Mouse (Mus musculus): ENCODE results near the gene Bglap2. TPM values are rescaled to one million over a fixed set of nuclear protein-coding genes. Genes with fewer than 3 reads are reported as not detected.

Bglap2 gene
- polyA plus RNA-seq (2015; fragmentation: Illumina TruSeq; extraction: RNeasy Lipid Tissue Mini Kit (QIAGEN cat#74804); ENCODE audit: insufficient read depth, low read depth, low replicate concordance) = not detected

DNA sequence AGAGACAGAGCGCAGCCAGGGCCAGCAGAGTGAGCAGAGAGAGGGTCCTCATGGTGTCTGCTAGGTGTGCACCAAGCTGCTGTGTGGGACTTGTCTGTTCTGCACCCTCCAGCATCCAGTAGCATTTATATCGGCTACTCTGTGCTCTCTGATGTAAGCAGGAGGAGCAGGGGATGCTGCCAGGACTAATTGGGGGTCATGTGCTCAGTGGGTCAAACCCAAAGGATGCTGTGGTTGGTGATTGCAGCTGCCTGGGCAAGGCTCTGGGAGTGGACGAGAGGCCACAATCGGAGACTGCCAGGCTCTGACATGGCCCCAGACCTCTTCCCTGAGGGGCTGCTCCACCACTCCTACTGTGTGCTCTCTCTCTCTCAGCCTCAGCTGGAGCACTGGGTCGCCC lies at the start of gene Bglap2:
Gene Bglap2 (minus strand): TSS at position 101 of the 400 bp plus-strand sequence.

DNA sequence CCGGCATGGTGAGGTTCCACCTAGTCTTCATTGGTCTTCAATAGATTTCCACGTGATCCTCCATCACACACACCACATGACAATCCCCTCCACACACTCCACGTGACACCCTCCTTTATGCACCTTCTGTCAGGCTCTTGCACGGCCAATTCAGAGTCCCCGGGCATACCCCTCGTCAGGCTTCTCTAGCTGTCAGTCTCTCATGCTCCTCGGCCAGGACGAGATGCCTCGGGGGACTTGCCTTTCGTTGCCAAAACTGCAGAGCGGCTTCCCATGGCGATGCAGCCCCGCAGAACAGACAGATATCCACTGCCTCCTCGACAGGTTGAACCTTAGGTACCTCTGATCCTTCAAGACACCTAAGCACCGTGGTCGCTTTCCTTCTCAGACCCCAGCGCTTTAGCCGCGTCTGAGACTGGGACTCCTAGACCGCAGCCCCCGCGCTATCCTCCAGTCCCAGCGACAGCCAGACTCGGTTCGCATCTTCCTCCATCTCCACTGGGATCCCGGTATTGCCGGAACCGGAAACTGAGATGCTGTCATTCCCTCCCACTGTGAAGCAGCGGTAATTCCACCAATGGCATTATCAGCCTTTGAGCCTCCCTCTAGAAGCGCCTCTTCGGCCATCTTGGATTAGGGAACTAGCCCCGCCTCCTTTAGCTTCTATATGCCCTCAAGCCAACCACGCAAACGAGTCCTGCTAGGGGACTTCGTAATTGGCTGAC lies 46.3 kb upstream of the Bglap2 start, which contains the start of gene Slc25a44:
Gene Slc25a44 (minus strand): TSS at position 535 of the 725 bp plus-strand sequence.

DNA sequence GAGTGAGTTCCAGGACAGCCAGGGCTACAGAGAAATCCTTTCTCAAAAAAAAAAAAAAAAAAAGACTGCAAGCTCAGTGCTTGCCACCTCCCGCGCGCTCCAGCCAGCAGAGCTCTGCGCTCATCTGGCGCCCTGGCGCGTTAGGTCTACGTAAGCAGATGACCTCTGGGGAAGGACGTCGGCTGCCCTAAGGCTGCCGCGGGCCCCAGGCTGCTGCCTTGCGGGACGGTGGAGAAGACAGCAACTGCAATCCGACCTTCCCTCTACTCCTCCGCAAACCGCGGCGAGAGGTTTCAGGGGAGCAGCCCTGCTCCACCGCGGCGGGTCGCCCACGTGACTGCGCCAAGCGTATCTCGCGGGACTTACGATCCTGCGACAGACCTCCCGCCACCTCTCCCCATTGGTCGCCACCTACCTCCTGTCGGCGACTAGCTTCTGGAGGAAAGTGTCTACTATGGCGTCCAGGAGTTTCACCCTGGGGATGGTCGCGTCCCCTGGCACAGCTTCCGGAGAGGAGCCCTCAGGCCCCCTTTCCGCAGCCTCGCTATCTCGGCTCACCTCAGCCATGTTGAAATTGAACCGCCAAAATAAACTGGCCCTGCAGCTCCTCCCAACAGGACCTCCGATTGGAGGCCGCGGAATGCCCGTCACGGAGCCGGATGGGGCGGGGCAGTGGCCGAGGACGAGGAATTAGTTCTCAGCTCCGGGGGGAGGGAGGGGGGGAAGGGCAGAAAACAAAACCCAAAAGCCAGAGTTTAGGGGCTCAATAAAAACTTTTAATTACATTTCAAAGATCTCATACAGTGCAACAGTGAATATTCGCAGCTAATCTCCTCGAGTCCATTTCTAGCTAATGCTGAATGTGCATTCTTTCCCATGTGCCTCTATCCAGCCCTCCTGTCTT lies 31.5 kb upstream of the Bglap2 start, which contains the start of gene Pmf1:
Gene Pmf1 (minus strand): TSS at position 591 of the 904 bp plus-strand sequence.

DNA sequence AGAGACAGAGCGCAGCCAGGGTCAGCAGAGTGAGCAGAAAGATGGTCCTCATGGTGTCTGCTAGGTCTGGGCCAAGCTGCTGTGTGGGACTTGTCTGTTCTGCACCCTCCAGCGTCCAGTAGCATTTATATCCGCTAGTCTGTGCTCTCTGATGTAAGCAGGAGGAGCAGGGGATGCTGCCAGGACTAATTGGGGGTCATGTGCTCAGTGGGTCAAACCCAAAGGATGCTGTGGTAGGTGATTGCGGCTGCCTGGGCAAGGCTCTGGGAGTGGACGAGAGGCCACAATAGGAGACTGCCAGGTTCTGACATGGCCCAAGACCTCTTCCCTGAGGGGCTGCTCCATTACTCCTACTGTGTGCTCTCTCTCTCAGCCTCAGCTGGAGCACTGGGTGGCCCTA lies 5.9 kb upstream of the Bglap2 start, which contains the start of gene Bglap:
Gene Bglap (minus strand): TSS at position 101 of the 400 bp plus-strand sequence.

DNA sequence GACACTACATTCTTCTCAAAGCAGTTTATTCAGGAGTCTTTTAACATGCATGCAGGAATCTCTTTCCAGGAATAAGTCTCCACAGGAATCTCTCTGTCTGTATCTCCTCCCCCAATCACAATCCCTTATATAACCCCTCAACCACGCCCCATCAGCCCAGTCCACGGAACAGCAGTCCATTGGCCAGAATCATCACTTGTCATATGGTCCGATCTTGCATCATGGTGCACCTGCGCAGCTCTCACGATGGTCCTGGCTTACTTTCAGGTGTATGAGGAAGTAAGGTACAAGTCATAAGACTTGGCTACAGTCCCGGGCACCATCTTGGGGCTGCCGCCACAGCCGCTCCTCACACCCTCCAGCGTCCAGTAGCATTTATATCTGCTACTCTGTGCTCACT lies 5.9 kb downstream of the Bglap2 start, which contains the start of gene Bglap3:
Gene Bglap3 (minus strand): TSS at position 101 of the 400 bp plus-strand sequence.

DNA sequence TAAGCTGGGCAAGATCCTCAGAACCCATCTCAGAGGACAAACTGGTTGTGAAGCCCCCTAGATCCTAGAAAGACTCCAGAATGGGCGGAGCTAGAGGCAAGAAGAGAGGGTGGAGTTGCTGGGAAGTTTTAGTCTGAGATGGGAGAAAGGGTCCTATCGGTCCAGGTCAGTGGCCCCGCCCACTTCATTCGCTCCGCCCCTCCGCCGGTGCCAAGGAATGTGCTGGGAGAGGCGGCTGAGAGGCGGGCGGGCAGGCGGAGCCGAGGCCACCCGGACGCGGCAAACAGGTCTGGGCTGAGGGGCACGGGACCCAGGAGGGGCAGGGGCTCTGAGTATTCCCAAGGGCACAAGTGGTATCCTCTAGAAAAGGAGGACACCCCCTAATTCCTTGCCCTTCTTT lies 14.2 kb downstream of the Bglap2 start, which contains the start of gene Paqr6:
Gene Paqr6 (plus strand): TSS at position 248 of the 400 bp plus-strand sequence.

DNA sequence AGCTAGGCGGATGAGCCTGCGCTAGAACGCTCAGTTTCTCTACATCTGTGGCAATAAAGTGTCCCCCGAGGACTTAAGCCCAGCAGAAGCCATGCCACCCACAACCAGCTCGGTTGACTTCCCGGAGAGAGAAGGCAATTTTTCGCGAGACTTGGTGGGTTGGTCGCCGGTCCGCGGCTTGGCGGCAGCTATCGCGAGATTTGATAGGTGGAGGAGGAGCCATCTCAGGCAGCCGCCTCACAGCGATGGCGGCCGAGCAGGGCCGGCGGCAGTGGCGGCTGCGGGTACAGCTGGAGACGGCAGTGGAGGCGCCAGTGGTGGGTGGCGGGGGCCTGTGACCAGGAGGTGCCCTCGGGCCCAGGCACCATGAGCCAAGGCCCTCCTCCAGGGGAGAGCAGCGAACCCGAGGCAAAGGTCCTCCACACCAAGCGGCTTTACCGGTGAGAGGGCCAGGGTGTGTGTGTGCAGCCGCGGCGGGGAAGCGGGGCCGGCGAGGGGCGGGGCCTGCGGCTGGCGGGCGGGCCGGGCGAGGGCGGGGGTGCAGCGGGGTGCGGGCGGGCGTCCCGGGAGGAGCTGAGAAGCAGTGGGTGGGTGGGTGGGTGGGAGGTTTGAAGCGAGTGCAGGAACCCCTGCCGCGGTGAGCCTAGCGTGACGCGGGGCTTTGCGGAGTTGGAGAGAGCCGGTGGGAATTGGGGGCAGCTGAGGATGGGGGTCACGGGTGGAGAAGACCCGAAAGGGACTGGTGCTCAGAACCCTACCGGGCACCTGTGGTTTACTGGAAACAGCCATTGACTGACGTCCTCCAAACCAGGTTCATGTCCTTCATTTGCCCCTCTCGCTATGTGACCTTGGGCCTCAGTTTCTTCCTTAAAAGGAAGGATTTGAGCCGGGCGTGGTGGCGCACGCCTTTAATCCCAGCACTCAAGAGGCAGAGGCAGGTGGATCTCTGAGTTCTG lies 42.2 kb downstream of the Bglap2 start, which contains the start of the genes Tmem79 and Smg5:
Gene Tmem79 (minus strand): TSS at position 91 of the 956 bp plus-strand sequence.
Gene Smg5 (plus strand): TSS at position 203 of the 956 bp plus-strand sequence.

Other genes starting within 250 kb of the Bglap2 start
- 22.1 TPM for gene Mef2d, start 236.3 kb downstream of the Bglap2 start, polyA plus RNA-seq (2015; fragmentation: Illumina TruSeq; extraction: RNeasy Lipid Tissue Mini Kit (QIAGEN cat#74804); ENCODE audit: insufficient read depth, low read depth, low replicate concordance)
- not detected for gene Rhbg, start 124.0 kb downstream of the Bglap2 start, polyA plus RNA-seq (2015; fragmentation: Illumina TruSeq; extraction: RNeasy Lipid Tissue Mini Kit (QIAGEN cat#74804); ENCODE audit: insufficient read depth, low read depth, low replicate concordance)
- not detected for gene Gm38392, start 91.5 kb downstream of the Bglap2 start, polyA plus RNA-seq (2015; fragmentation: Illumina TruSeq; extraction: RNeasy Lipid Tissue Mini Kit (QIAGEN cat#74804); ENCODE audit: insufficient read depth, low read depth, low replicate concordance)
- gene Tsacc, start 81.7 kb downstream of the Bglap2 start, polyA plus RNA-seq (2015; fragmentation: Illumina TruSeq; extraction: RNeasy Lipid Tissue Mini Kit (QIAGEN cat#74804); ENCODE audit: insufficient read depth, low read depth, low replicate concordance) = 6.5 TPM
- 53.2 TPM for gene Cct3, start 81.6 kb downstream of the Bglap2 start, polyA plus RNA-seq (2015; fragmentation: Illumina TruSeq; extraction: RNeasy Lipid Tissue Mini Kit (QIAGEN cat#74804); ENCODE audit: insufficient read depth, low read depth, low replicate concordance)
- gene Glmp, start 53.7 kb downstream of the Bglap2 start, polyA plus RNA-seq (2015; fragmentation: Illumina TruSeq; extraction: RNeasy Lipid Tissue Mini Kit (QIAGEN cat#74804); ENCODE audit: insufficient read depth, low read depth, low replicate concordance) = 33.7 TPM
- 0.63 TPM for gene Tmem79, start 42.6 kb downstream of the Bglap2 start, polyA plus RNA-seq (2015; fragmentation: Illumina TruSeq; extraction: RNeasy Lipid Tissue Mini Kit (QIAGEN cat#74804); ENCODE audit: insufficient read depth, low read depth, low replicate concordance)
- 19.8 TPM for gene Smg5, start 42.4 kb downstream of the Bglap2 start, polyA plus RNA-seq (2015; fragmentation: Illumina TruSeq; extraction: RNeasy Lipid Tissue Mini Kit (QIAGEN cat#74804); ENCODE audit: insufficient read depth, low read depth, low replicate concordance)
- 3.1 TPM for gene Paqr6, start 14.1 kb downstream of the Bglap2 start, polyA plus RNA-seq (2015; fragmentation: Illumina TruSeq; extraction: RNeasy Lipid Tissue Mini Kit (QIAGEN cat#74804); ENCODE audit: insufficient read depth, low read depth, low replicate concordance)
- 24.3 TPM for gene Bglap3, start 6.0 kb downstream of the Bglap2 start, polyA plus RNA-seq (2015; fragmentation: Illumina TruSeq; extraction: RNeasy Lipid Tissue Mini Kit (QIAGEN cat#74804); ENCODE audit: insufficient read depth, low read depth, low replicate concordance)
- not detected for gene Bglap, start 5.8 kb upstream of the Bglap2 start, polyA plus RNA-seq (2015; fragmentation: Illumina TruSeq; extraction: RNeasy Lipid Tissue Mini Kit (QIAGEN cat#74804); ENCODE audit: insufficient read depth, low read depth, low replicate concordance)
- 2.7 TPM for gene Pmf1, start 31.6 kb upstream of the Bglap2 start, polyA plus RNA-seq (2015; fragmentation: Illumina TruSeq; extraction: RNeasy Lipid Tissue Mini Kit (QIAGEN cat#74804); ENCODE audit: insufficient read depth, low read depth, low replicate concordance)
- gene Slc25a44, start 46.4 kb upstream of the Bglap2 start, polyA plus RNA-seq (2015; fragmentation: Illumina TruSeq; extraction: RNeasy Lipid Tissue Mini Kit (QIAGEN cat#74804); ENCODE audit: insufficient read depth, low read depth, low replicate concordance) = 5.0 TPM
- 8.8 TPM for gene Sema4a, start 82.5 kb upstream of the Bglap2 start, polyA plus RNA-seq (2015; fragmentation: Illumina TruSeq; extraction: RNeasy Lipid Tissue Mini Kit (QIAGEN cat#74804); ENCODE audit: insufficient read depth, low read depth, low replicate concordance)
- gene Lmna, start 131.3 kb upstream of the Bglap2 start, polyA plus RNA-seq (2015; fragmentation: Illumina TruSeq; extraction: RNeasy Lipid Tissue Mini Kit (QIAGEN cat#74804); ENCODE audit: insufficient read depth, low read depth, low replicate concordance) = 18.2 TPM
- gene Mex3a, start 153.7 kb upstream of the Bglap2 start, polyA plus RNA-seq (2015; fragmentation: Illumina TruSeq; extraction: RNeasy Lipid Tissue Mini Kit (QIAGEN cat#74804); ENCODE audit: insufficient read depth, low read depth, low replicate concordance) = 0.13 TPM
- 9.4 TPM for gene Rab25, start 169.6 kb upstream of the Bglap2 start, polyA plus RNA-seq (2015; fragmentation: Illumina TruSeq; extraction: RNeasy Lipid Tissue Mini Kit (QIAGEN cat#74804); ENCODE audit: insufficient read depth, low read depth, low replicate concordance)
- gene Lamtor2, start 174.4 kb upstream of the Bglap2 start, polyA plus RNA-seq (2015; fragmentation: Illumina TruSeq; extraction: RNeasy Lipid Tissue Mini Kit (QIAGEN cat#74804); ENCODE audit: insufficient read depth, low read depth, low replicate concordance) = 43.4 TPM
- 17.2 TPM for gene Ubqln4, start 175.1 kb upstream of the Bglap2 start, polyA plus RNA-seq (2015; fragmentation: Illumina TruSeq; extraction: RNeasy Lipid Tissue Mini Kit (QIAGEN cat#74804); ENCODE audit: insufficient read depth, low read depth, low replicate concordance)
- 80.4 TPM for gene Ssr2, start 197.2 kb upstream of the Bglap2 start, polyA plus RNA-seq (2015; fragmentation: Illumina TruSeq; extraction: RNeasy Lipid Tissue Mini Kit (QIAGEN cat#74804); ENCODE audit: insufficient read depth, low read depth, low replicate concordance)
- 23.6 TPM for gene Arhgef2, start 227.3 kb upstream of the Bglap2 start, polyA plus RNA-seq (2015; fragmentation: Illumina TruSeq; extraction: RNeasy Lipid Tissue Mini Kit (QIAGEN cat#74804); ENCODE audit: insufficient read depth, low read depth, low replicate concordance)